Mouse (Mus musculus) retina, adult 2 months (tissue): ENCODE measurements at regions not wholly inside any gene's neighbourhood (a gene's known extent, or its start where the extent isn't known, plus 50 kb on each side); places are given as distances from the start of the nearest gene placed in this dataset.

Experiments used
- DNase-seq: peaks from one replicate; pipeline ENCODE4 v3.0.0-alpha.2; 2012; ENCODE audit warnings: low read depth, low spot score

DNA sequence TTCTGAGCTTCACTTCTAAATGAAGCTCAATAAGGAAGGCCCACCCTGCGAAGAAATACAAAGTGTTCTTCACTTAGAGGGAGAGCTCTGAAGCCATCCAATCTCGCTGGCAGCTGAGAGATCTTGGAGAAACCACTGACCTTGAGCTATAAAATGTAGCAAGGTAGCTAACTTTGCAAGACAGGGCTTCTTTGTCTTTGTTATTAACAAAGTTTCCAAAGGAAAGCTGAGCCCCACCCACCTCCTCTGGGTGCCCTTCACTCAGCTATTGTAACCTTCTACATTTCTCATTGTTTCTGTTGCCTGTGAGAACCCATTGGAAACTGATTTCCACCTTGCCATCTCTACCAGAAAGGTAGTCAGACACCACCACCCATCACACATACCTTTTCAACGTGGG is 57.2 kb upstream of the Usp9x start:
- DNase-seq = no peak

DNA sequence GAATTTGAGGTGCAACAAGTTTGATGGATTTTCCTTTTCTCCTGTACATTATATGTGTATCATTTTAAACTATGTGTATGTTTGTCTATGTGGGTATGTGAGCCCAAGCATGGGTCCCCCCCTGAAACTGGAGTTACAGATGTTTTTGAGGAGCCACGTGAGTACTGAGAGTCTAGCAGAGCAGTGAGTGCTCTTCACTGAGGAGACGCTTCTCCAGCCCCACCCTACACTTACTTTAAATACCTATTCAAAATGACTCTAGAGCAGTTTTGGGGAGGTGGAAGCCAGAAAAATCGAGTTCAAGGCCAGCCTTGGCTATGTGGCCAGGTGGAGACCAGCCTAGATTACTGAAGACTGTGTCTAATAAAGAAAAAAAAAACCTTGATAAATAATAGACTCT is 58.2 kb upstream of the Usp9x start:
- no peak for DNase-seq

GRCm38 (mm10) chrX:12990777-12991176 is 80.5 kb upstream of the Usp9x start:
- no peak for DNase-seq

DNA sequence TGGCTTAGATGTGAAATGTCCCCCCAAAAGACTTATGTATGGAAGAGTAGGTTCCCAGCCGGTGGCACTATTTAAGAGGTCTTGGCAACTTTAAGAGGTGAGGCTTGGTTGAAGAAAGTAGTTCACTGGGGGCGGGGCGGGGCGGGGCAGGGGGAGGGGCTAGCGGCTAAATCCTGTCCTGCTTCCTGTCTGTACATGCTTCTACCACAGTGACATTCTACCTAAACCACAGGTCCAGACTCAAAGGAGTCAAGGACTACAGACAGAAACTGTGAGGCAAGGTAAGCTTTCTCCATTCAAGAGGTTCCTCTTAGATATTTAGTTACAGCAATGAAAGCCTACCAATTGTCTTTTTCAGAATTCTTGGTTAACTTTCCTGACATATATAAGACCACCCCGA is 93.6 kb upstream of the Usp9x start:
- DNase-seq = no peak

GRCm38 (mm10) chrX:12968979-12969746 is 102.1 kb upstream of the Usp9x start:
- no peak for DNase-seq

DNA sequence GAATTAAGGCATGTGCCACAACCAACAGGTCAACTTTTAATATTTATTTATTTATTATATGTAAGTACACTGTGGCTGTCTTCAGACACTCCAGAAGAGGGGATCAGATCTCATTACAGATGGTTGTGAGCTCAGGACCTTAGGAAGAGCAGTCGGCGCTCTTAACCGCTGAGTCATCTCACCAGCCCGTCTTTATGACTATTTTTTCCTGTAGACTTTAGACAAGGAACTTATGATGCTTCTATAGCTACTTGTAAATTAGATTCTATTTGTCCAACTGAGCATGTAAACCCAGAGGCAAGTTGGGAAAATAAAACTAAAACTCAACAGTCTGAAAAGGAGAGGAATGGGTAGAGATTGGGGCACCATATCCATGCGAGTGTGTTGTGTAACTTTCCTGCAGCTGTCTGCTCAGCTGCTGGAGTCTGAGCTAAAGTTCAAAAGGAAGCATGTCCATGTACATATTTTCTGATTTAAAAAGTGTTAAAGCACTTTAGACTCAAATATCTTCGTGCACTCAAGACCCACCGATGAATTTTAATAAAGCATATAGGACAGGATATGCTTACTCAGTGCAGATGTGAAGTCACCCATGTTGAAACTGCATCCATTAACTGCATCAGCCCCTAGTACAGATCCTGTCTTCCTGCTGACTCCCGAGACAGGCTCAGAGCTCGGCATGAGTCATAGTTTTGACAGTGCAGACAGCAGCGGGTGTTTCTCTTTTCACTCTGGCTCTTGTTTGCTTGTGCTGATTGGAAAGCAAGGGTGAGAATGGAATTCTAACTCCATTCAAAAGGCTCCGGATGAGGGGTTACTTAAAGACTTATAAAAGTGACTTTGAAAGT is 111.6 kb upstream of the Usp9x start:
- no peak for DNase-seq

GRCm38 (mm10) chrX:12958873-12959272 is 112.4 kb upstream of the Usp9x start:
- no peak for DNase-seq

GRCm38 (mm10) chrX:12950928-12951660 is 120.2 kb upstream of the Usp9x start:
- DNase-seq = no peak

GRCm38 (mm10) chrX:12942451-12942850 is 128.8 kb upstream of the Usp9x start:
- DNase-seq = no peak

GRCm38 (mm10) chrX:12936406-12937172 is 134.7 kb upstream of the Usp9x start:
- DNase-seq = no peak

DNA sequence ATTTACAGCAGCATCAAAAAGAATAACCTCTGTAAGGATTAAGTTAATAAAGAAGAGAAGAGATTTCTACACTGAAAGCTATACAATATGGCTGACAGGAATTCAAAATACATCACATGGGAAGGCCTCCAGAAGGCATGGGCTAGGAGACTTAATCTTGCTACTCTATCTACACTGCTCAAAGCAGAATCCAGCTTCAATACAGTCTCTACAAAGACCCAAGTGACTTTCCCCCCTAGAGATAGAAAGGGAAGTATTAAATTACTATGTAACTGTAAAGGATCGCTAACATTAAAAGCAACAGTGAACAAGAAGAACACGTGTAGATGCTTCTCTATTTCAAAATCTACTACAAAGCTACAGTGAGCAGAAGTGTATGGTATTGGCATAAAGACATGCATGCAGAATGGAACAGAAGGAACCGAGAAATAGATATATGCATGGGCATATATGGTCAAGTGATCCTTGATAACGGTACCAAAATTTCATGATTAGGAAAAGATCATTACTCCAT is 137.9 kb upstream of the Usp9x start:
- DNase-seq = no peak

GRCm38 (mm10) chrX:12930242-12930641 is 141.1 kb upstream of the Usp9x start:
- DNase-seq = no peak

- DNase-seq = no peak
Measured at GRCm38 (mm10) chrX:12927797-12928589, 143.3 kb upstream of the Usp9x start.

GRCm38 (mm10) chrX:12924705-12925644 is 146.3 kb upstream of the Usp9x start:
- DNase-seq = peak; percentile 55

- no peak for DNase-seq
Measured at GRCm38 (mm10) chrX:12919576-12919975, 151.7 kb upstream of the Usp9x start.

- DNase-seq = no peak
Measured at GRCm38 (mm10) chrX:12917105-12917504, 154.2 kb upstream of the Usp9x start.

GRCm38 (mm10) chrX:12916684-12917083 is 154.6 kb upstream of the Usp9x start:
- no peak for DNase-seq

GRCm38 (mm10) chrX:12900256-12900655 is 138.4 kb upstream of the Med14 start:
- no peak for DNase-seq

DNA sequence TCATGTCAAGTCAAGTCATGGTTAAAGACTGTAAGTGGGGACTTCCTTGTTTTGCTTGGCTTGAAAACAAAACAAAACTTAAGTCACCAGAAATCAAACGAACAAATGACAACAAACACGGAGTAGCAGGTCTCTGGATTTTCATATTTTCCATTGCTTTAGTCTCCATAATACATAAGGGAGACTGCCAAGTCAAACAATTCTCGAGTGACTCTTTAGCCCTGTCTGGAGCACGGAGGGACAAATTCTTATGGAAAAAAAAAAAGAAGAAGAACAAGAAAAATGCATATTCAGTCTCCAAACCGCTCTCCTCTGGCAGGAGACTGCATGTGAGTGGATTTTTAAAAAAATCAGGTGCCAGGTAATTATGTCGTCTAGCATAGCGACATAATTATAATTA is 129.6 kb upstream of the Med14 start:
- DNase-seq = no peak
